Mouse (Mus musculus): ENCODE measurements around the gene Nr1d1. TPM values are rescaled to one million over a fixed set of nuclear protein-coding genes. Genes with fewer than 3 reads are reported as not detected.
"Not testable (repeated sequence)": the region's sequence is repeated elsewhere in the genome, so short reads cannot be mapped to it uniquely, and the experiment has no call there.

Nr1d1 gene
- polyA plus RNA-seq, 1 experiment from 2014 or later = 6.4 TPM

- WGBS = 1% methylated on average over 16 of the region's 17 CpGs
- peak overlapping the region; percentile 79 for H3K4me2 ChIP-seq
- peaks cover 60% of the 10 kb centered on the region for H3K4me1 ChIP-seq
- H3K9ac ChIP-seq = peak overlapping the region; percentile 95
- ATAC-seq (ENCODE audit: extremely low read depth, insufficient number of reproducible peaks, low FRiP score, low TSS enrichment) = no peak
- H3K9me3 ChIP-seq = no peaks in the 10 kb centered on the region
- peak overlapping the region; percentile 79 for H3K4me3 ChIP-seq
- H3K36me3 ChIP-seq = no peaks in the 10 kb centered on the region
- peak overlapping the region; percentile 96 for H3K27ac ChIP-seq (replicated peaks)
- no peaks in the 10 kb centered on the region for H3K27me3 ChIP-seq (replicated peaks)
Measured at GRCm38 (mm10) chr11:98741051-98741620, 34.0 kb downstream of the Nr1d1 start.

GRCm38 (mm10) chr11:98740393-98741050, 34.6 kb downstream of the Nr1d1 start, which contains the start of gene Thra:
TSS of gene Thra (plus strand) at chr11:98740638.
- Histone ChIP-seq H3K27ac (replicated peaks) (peak within 1 kb of the TSS; percentile 96), H3K4me1 (peaks cover 54% of the 10 kb centered on the region), H3K27me3 (replicated peaks) (no peaks in the 10 kb centered on the region), H3K36me3 (no peaks in the 10 kb centered on the region), H3K9ac (peak within 1 kb of the TSS; percentile 95), H3K4me2 (peak within 1 kb of the TSS; percentile 79), H3K4me3 (peak within 1 kb of the TSS; percentile 79), H3K9me3 (no peaks in the 10 kb centered on the region)
- under 1% methylated on average over 22 of the region's 22 CpGs for WGBS
- 0 out of 2 replicates have a peak, but pooled peaks have one; percentile 22 for ATAC-seq (ENCODE audit: extremely low read depth, insufficient number of reproducible peaks, low FRiP score, low TSS enrichment)

DNA sequence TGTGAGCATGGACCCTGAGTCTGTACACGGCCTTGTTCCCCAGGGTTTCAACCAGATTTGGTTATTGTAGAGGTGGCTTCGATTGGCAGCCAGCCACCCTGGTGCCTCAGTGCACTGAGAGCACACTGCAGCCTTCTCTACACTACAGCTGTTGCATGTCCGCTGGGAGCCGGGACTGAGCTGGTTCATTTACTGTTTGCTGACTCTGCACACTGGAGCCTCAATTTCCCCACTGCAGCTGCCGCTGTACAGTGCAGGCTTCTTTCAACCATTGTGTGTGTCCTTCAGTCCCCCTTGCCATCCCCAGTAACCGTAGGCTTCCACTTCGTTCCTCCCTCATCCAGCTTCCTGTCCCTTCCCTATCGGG, 35.1 kb downstream of the Nr1d1 start:
- H3K27ac ChIP-seq (replicated peaks) = peak overlapping the region; percentile 96
- no peaks in the 10 kb centered on the region for H3K9me3 ChIP-seq
- no peak for ATAC-seq (ENCODE audit: extremely low read depth, insufficient number of reproducible peaks, low FRiP score, low TSS enrichment)
- H3K9ac ChIP-seq = peak overlapping the region; percentile 95
- peak overlapping the region; percentile 79 for H3K4me2 ChIP-seq
- peaks cover 48% of the 10 kb centered on the region for H3K4me1 ChIP-seq
- no peaks in the 10 kb centered on the region for H3K36me3 ChIP-seq
- no peaks in the 10 kb centered on the region for H3K27me3 ChIP-seq (replicated peaks)
- peak overlapping the region; percentile 79 for H3K4me3 ChIP-seq
- WGBS = 12% methylated on average over 8 of the region's 8 CpGs

GRCm38 (mm10) chr11:98738925-98739324, 36.2 kb downstream of the Nr1d1 start:
- no peak for ATAC-seq (ENCODE audit: extremely low read depth, insufficient number of reproducible peaks, low FRiP score, low TSS enrichment)
- Histone ChIP-seq H3K27ac (replicated peaks) (no peak overlapping the region), H3K9me3 (0 out of 2 replicates have a peak, but pooled peaks cover 5% of the 10 kb centered on the region), H3K27me3 (replicated peaks) (no peaks in the 10 kb centered on the region), H3K4me3 (no peak overlapping the region), H3K4me2 (no peak overlapping the region), H3K9ac (no peak overlapping the region), H3K4me1 (peaks cover 38% of the 10 kb centered on the region), H3K36me3 (no peaks in the 10 kb centered on the region)
- 67% methylated on average over 7 of the region's 9 CpGs for WGBS

GRCm38 (mm10) chr11:98738428-98738911, 36.7 kb downstream of the Nr1d1 start:
- Histone ChIP-seq H3K9ac (no peak overlapping the region), H3K9me3 (0 out of 2 replicates have a peak, but pooled peaks cover 5% of the 10 kb centered on the region), H3K4me1 (peaks cover 33% of the 10 kb centered on the region), H3K4me3 (no peak overlapping the region), H3K36me3 (no peaks in the 10 kb centered on the region), H3K27ac (replicated peaks) (no peak overlapping the region), H3K27me3 (replicated peaks) (no peaks in the 10 kb centered on the region), H3K4me2 (no peak overlapping the region)
- WGBS = 39% methylated on average over 4 of the region's 4 CpGs
- ATAC-seq (ENCODE audit: extremely low read depth, insufficient number of reproducible peaks, low FRiP score, low TSS enrichment) = no peak

- H3K27ac ChIP-seq (replicated peaks); H3K4me3 ChIP-seq; H3K9me3 ChIP-seq; H3K27me3 ChIP-seq (replicated peaks); H3K36me3 ChIP-seq; H3K4me2 ChIP-seq; ATAC-seq (ENCODE audit: extremely low read depth, insufficient number of reproducible peaks, low FRiP score, low TSS enrichment); H3K9ac ChIP-seq: not testable (repeated sequence)
- peaks cover 24% of the 10 kb centered on the region for H3K4me1 ChIP-seq
- 76% methylated on average over 2 of the region's 2 CpGs for WGBS
Measured at GRCm38 (mm10) chr11:98737220-98737619, 37.9 kb downstream of the Nr1d1 start.

- no peak for ATAC-seq (ENCODE audit: extremely low read depth, insufficient number of reproducible peaks, low FRiP score, low TSS enrichment)
- no peak overlapping the region for H3K4me2 ChIP-seq
- WGBS = 75% methylated on average over 1 of the region's 1 CpGs
- no peak overlapping the region for H3K4me3 ChIP-seq
- 0 out of 2 replicates have a peak, but pooled peaks cover 5% of the 10 kb centered on the region for H3K9me3 ChIP-seq
- H3K27me3 ChIP-seq (replicated peaks) = no peaks in the 10 kb centered on the region
- no peak overlapping the region for H3K27ac ChIP-seq (replicated peaks)
- H3K9ac ChIP-seq = no peak overlapping the region
- H3K4me1 ChIP-seq = peaks cover 23% of the 10 kb centered on the region
- H3K36me3 ChIP-seq = no peaks in the 10 kb centered on the region
Measured at GRCm38 (mm10) chr11:98736176-98736575, 39.0 kb downstream of the Nr1d1 start.

- no peak overlapping the region for H3K4me2 ChIP-seq
- ATAC-seq (ENCODE audit: extremely low read depth, insufficient number of reproducible peaks, low FRiP score, low TSS enrichment) = no peak
Measured at GRCm38 (mm10) chr11:98735111-98735510, 40.0 kb downstream of the Nr1d1 start.

DNA sequence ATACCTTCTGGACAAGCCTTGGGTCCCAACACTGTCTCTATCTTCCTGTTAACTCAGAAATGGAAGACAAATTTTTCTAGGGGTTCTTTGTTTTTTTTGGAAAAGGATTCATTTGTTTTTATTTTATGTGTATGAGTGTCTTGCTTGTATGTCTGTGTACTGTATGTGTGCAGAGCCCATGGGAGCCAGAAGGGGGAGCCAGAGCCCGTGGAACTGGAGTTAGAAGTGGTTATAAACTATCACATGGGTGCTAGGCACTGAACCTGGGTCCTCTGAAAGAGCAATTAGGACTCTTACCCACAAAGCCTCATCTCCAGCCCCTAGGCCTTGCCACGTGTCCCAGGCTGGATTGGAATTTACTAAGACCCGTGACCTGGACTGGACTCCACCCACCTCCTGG, 41.1 kb downstream of the Nr1d1 start:
- 0 out of 2 replicates have a peak, but pooled peaks cover 5% of the 10 kb centered on the region for H3K9me3 ChIP-seq
- H3K36me3 ChIP-seq = no peaks in the 10 kb centered on the region
- H3K4me2 ChIP-seq = no peak overlapping the region
- H3K4me3 ChIP-seq = no peak overlapping the region
- no peak for ATAC-seq (ENCODE audit: extremely low read depth, insufficient number of reproducible peaks, low FRiP score, low TSS enrichment)
- WGBS = 83% methylated on average over 3 of the region's 3 CpGs
- H3K27ac ChIP-seq (replicated peaks) = no peak overlapping the region
- no peaks in the 10 kb centered on the region for H3K27me3 ChIP-seq (replicated peaks)
- peaks cover 9% of the 10 kb centered on the region for H3K4me1 ChIP-seq
- H3K9ac ChIP-seq = no peak overlapping the region

More at GRCm38 (mm10) chr11:98735111-98735510, 40.0 kb downstream of the Nr1d1 start:
- 86% methylated on average over 4 of the region's 4 CpGs for WGBS
- Histone ChIP-seq H3K9ac (no peak overlapping the region), H3K27ac (replicated peaks) (no peak overlapping the region), H3K27me3 (replicated peaks) (no peaks in the 10 kb centered on the region), H3K4me1 (peaks cover 14% of the 10 kb centered on the region), H3K4me3 (no peak overlapping the region), H3K36me3 (no peaks in the 10 kb centered on the region), H3K9me3 (0 out of 2 replicates have a peak, but pooled peaks cover 5% of the 10 kb centered on the region)

- Histone ChIP-seq H3K27ac (replicated peaks) (no peak overlapping the region), H3K4me2 (no peak overlapping the region), H3K9ac (no peak overlapping the region), H3K4me1 (peaks cover 10% of the 10 kb centered on the region), H3K9me3 (0 out of 2 replicates have a peak, but pooled peaks cover 5% of the 10 kb centered on the region), H3K4me3 (no peak overlapping the region), H3K27me3 (replicated peaks) (no peaks in the 10 kb centered on the region), H3K36me3 (peaks cover 16% of the 10 kb centered on the region)
- WGBS = 48% methylated on average over 5 of the region's 5 CpGs
- no peak for ATAC-seq (ENCODE audit: extremely low read depth, insufficient number of reproducible peaks, low FRiP score, low TSS enrichment)
Measured at GRCm38 (mm10) chr11:98731134-98731533, 44.0 kb downstream of the Nr1d1 start.

GRCm38 (mm10) chr11:98730727-98731126, 44.4 kb downstream of the Nr1d1 start:
- Histone ChIP-seq H3K36me3 (peaks cover 20% of the 10 kb centered on the region), H3K4me1 (peaks cover 10% of the 10 kb centered on the region), H3K4me2 (no peak overlapping the region), H3K27ac (replicated peaks) (no peak overlapping the region), H3K27me3 (replicated peaks) (no peaks in the 10 kb centered on the region), H3K4me3 (no peak overlapping the region), H3K9ac (no peak overlapping the region), H3K9me3 (0 out of 2 replicates have a peak, but pooled peaks cover 5% of the 10 kb centered on the region)
- 59% methylated on average over 4 of the region's 4 CpGs for WGBS
- no peak for ATAC-seq (ENCODE audit: extremely low read depth, insufficient number of reproducible peaks, low FRiP score, low TSS enrichment)

Measured in heart, embryonic 13.5 days (tissue).